Mouse (Mus musculus) brain, embryonic 14.5 days (tissue): Measurements from ENCODE around the gene Cxxc4.

Experiments
- CTCF ChIP-seq: fragments of 200-500 bp; IDR thresholded peaks from 2 replicates; pipeline ENCODE4 v1.5.1; 2012; ENCODE audit warnings: inconsistent platforms, mild to moderate bottlenecking, moderate library complexity, borderline replicate concordance; ENCODE audit not compliant: insufficient read depth, insufficient read length; ENCODE audit errors: extremely low read depth
- POLR2A ChIP-seq: fragments of 200-500 bp; IDR thresholded peaks from 2 replicates; pipeline ENCODE4 v1.6.1; 2012; ENCODE audit warnings: mild to moderate bottlenecking, inconsistent platforms, borderline replicate concordance; ENCODE audit not compliant: poor library complexity, insufficient read depth, insufficient read length, severe bottlenecking; ENCODE audit errors: extremely low read depth

- TF ChIP-seq CTCF (no peak), POLR2A (no peak)
Observed at GRCm38 (mm10) chr3:134223956-134224355, 12.3 kb upstream of the Cxxc4 start.
